Mouse (Mus musculus) layer of hippocampus, postnatal 36 days (tissue): ENCODE measurements around the gene Gsdma. TPM values are rescaled to one million over a fixed set of nuclear protein-coding genes. Genes with fewer than 3 reads are reported as not detected.
"Not testable (repeated sequence)": the region's sequence is repeated elsewhere in the genome, so short reads cannot be mapped to it uniquely, and the experiment has no call there.

ENCODE experiments used
- DNase-seq, 2 experiments: peaks; one replicate each; pipeline ENCODE4 v3.0.0; 2022
- total RNA-seq, 2 experiments: library from RNA; stranded (reverse); gene quantifications; 2 replicates each; pipeline ENCODE4 v1.2.3; 2021

Gene Gsdma
- not detected for total RNA-seq

GRCm38 (mm10) chr11:98664091-98664490 is at the start of gene Gsdma:
Gene Gsdma, plus strand, starts transcription at chr11:98664351.
- DNase-seq = no peak

GRCm38 (mm10) chr11:98620791-98621190 is 43.4 kb upstream of the Gsdma start:
- DNase-seq = no peak

- not testable (repeated sequence) for DNase-seq
These were observed 40.2 kb upstream of the Gsdma start for GRCm38 (mm10) chr11:98623981-98624380.

GRCm38 (mm10) chr11:98624381-98624780 is 39.8 kb upstream of the Gsdma start:
- DNase-seq = not testable (repeated sequence)

- DNase-seq = no peak
These were observed 38.3 kb upstream of the Gsdma start, which contains the start of the genes Gm12355 and Gsdma3 for GRCm38 (mm10) chr11:98625611-98626410. Gene Gm12355, minus strand, starts transcription at chr11:98625661. Gene Gsdma3, plus strand, starts transcription at chr11:98626360.

- DNase-seq = no peak
These were observed 35.4 kb upstream of the Gsdma start for GRCm38 (mm10) chr11:98628706-98629105.

- no peak for DNase-seq
These were observed 33.5 kb upstream of the Gsdma start for GRCm38 (mm10) chr11:98630646-98631045.

GRCm38 (mm10) chr11:98635312-98635970 is 28.7 kb upstream of the Gsdma start:
- not testable (repeated sequence) for DNase-seq

- DNase-seq = no peak
These were observed 26.6 kb upstream of the Gsdma start for GRCm38 (mm10) chr11:98637501-98637900.

GRCm38 (mm10) chr11:98640091-98640490 is 24.1 kb upstream of the Gsdma start:
- no peak for DNase-seq

- DNase-seq = no peak
These were observed 19.4 kb upstream of the Gsdma start for GRCm38 (mm10) chr11:98644757-98645156.

GRCm38 (mm10) chr11:98645946-98646345 is 18.2 kb upstream of the Gsdma start:
- DNase-seq = no peak

GRCm38 (mm10) chr11:98646459-98646858 is 17.7 kb upstream of the Gsdma start, which contains the start of gene Gsdma2:
Gene Gsdma2, plus strand, starts transcription at chr11:98646759.
- DNase-seq = no peak

GRCm38 (mm10) chr11:98655076-98655475 is 9.1 kb upstream of the Gsdma start:
- DNase-seq = not testable (repeated sequence)

- DNase-seq = peak in 1 of 2 experiments; percentile 12
These were observed 3.6 kb upstream of the Gsdma start for GRCm38 (mm10) chr11:98660517-98660916.

GRCm38 (mm10) chr11:98668984-98669383 is 4.8 kb downstream of the Gsdma start:
- no peak for DNase-seq

GRCm38 (mm10) chr11:98671284-98671815 is 7.2 kb downstream of the Gsdma start:
- no peak for DNase-seq

- no peak for DNase-seq
These were observed 7.7 kb downstream of the Gsdma start for GRCm38 (mm10) chr11:98671857-98672256.

- DNase-seq = no peak
These were observed 8.3 kb downstream of the Gsdma start for GRCm38 (mm10) chr11:98672482-98672881.

- not testable (repeated sequence) for DNase-seq
These were observed 9.0 kb downstream of the Gsdma start for GRCm38 (mm10) chr11:98673136-98673535.

GRCm38 (mm10) chr11:98675829-98676363 is 11.7 kb downstream of the Gsdma start:
- DNase-seq = no peak

- DNase-seq = no peak
These were observed 15.9 kb downstream of the Gsdma start for GRCm38 (mm10) chr11:98680023-98680422.

- DNase-seq = not testable (repeated sequence)
These were observed 16.4 kb downstream of the Gsdma start for GRCm38 (mm10) chr11:98680595-98680994.
